Mouse (Mus musculus): ENCODE measurements around the gene Col4a2. TPM values are rescaled to one million over a fixed set of nuclear protein-coding genes. Genes with fewer than 3 reads are reported as not detected.

Gene Col4a2
- total RNA-seq (2014; rRNA removed) (57.0 and 95.7 TPM in 2 replicates), polyA plus RNA-seq (2015; fragmentation: Nextera tagmentation; extraction: Ambion mirVana) (23.1 and 26.6 TPM in 2 replicates)

- peak within 1 kb of the TSS; percentile 72 for H3K4me3 ChIP-seq (ENCODE audit: low read depth, low read length)
- peaks cover 10% of the 10 kb centered on the region for H3K4me1 ChIP-seq (ENCODE audit: insufficient read depth)
- no peaks in the 10 kb centered on the region for H3K36me3 ChIP-seq (ENCODE audit: insufficient read depth)
- H3K4me2 ChIP-seq (ENCODE audit: low read depth) = peak within 1 kb of the TSS; percentile 89
- H3K27me3 ChIP-seq (ENCODE audit: insufficient read depth, low read length) = peaks cover 6% of the 10 kb centered on the region
- WGBS = 2% methylated on average over 81 of the region's 87 CpGs
- peak; percentile 86 for DNase-seq
- H3K9ac ChIP-seq = peak within 1 kb of the TSS; percentile 77
- H3K9me3 ChIP-seq (ENCODE audit: low read length) = no peaks in the 10 kb centered on the region
- ATAC-seq = peak; percentile 91
- peak within 1 kb of the TSS; percentile 70 for H3K27ac ChIP-seq (ENCODE audit: low read depth, low read length)
- no peak for TF ChIP-seq CTCF (IDR thresholded peaks at IDR 0.05; ENCODE audit: low read depth)
Observed at GRCm38 (mm10) chr8:11312349-11313175, at the start of gene Col4a2, which contains the start of gene Col4a1. Gene Col4a2 (plus strand): TSS chr8:11312805. Gene Col4a1 (minus strand): TSS chr8:11312826.

- ATAC-seq = no peak
- no peak for TF ChIP-seq CTCF (IDR thresholded peaks at IDR 0.05; ENCODE audit: low read depth)
Observed at GRCm38 (mm10) chr8:11263848-11264247, 48.8 kb upstream of the Col4a2 start.

GRCm38 (mm10) chr8:11265971-11266370, 46.6 kb upstream of the Col4a2 start:
- Histone ChIP-seq H3K36me3 (ENCODE audit: insufficient read depth) (no peaks in the 10 kb centered on the region), H3K4me1 (ENCODE audit: insufficient read depth) (peaks cover 6% of the 10 kb centered on the region; the same call in 1 of the 2 replicates), H3K9me3 (ENCODE audit: low read length) (no peaks in the 10 kb centered on the region), H3K9ac (no peak overlapping the region), H3K27me3 (ENCODE audit: insufficient read depth, low read length) (no peaks in the 10 kb centered on the region), H3K4me2 (ENCODE audit: low read depth) (no peak overlapping the region), H3K27ac (ENCODE audit: low read depth, low read length) (no peak overlapping the region), H3K4me3 (ENCODE audit: low read depth, low read length) (no peak overlapping the region)
- WGBS = 77% methylated on average over 3 of the region's 3 CpGs
- TF ChIP-seq CTCF (IDR thresholded peaks at IDR 0.05; ENCODE audit: low read depth) = no peak
- no peak for ATAC-seq
- DNase-seq = no peak

More at GRCm38 (mm10) chr8:11263848-11264247, 48.8 kb upstream of the Col4a2 start:
- Histone ChIP-seq H3K27ac (ENCODE audit: low read depth, low read length) (no peak overlapping the region), H3K4me3 (ENCODE audit: low read depth, low read length) (no peak overlapping the region), H3K36me3 (ENCODE audit: insufficient read depth) (no peaks in the 10 kb centered on the region), H3K9me3 (ENCODE audit: low read length) (no peaks in the 10 kb centered on the region), H3K4me2 (ENCODE audit: low read depth) (no peak overlapping the region), H3K9ac (no peak overlapping the region), H3K4me1 (ENCODE audit: insufficient read depth) (peaks cover 2% of the 10 kb centered on the region; the same call in 1 of the 2 replicates), H3K27me3 (ENCODE audit: insufficient read depth, low read length) (no peaks in the 10 kb centered on the region)
- 88% methylated on average over 6 of the region's 6 CpGs for WGBS
- DNase-seq = no peak

- TF ChIP-seq CTCF (IDR thresholded peaks at IDR 0.05; ENCODE audit: low read depth) = no peak
- Histone ChIP-seq H3K4me3 (ENCODE audit: low read depth, low read length) (no peak overlapping the region), H3K27me3 (ENCODE audit: insufficient read depth, low read length) (no peaks in the 10 kb centered on the region), H3K4me2 (ENCODE audit: low read depth) (no peak overlapping the region), H3K27ac (ENCODE audit: low read depth, low read length) (no peak overlapping the region), H3K9me3 (ENCODE audit: low read length) (no peaks in the 10 kb centered on the region), H3K4me1 (ENCODE audit: insufficient read depth) (peaks cover 6% of the 10 kb centered on the region; the same call in 1 of the 2 replicates), H3K9ac (no peak overlapping the region), H3K36me3 (ENCODE audit: insufficient read depth) (no peaks in the 10 kb centered on the region)
- 90% methylated on average over 2 of the region's 2 CpGs for WGBS
- DNase-seq (no peak), ATAC-seq (no peak)
Observed at GRCm38 (mm10) chr8:11266471-11266870, 46.1 kb upstream of the Col4a2 start.

GRCm38 (mm10) chr8:11268753-11269152, 43.9 kb upstream of the Col4a2 start:
- Histone ChIP-seq H3K9ac (no peak overlapping the region), H3K4me1 (ENCODE audit: insufficient read depth) (peaks cover 6% of the 10 kb centered on the region; the same call in 1 of the 2 replicates), H3K27ac (ENCODE audit: low read depth, low read length) (0 out of 2 replicates have a peak overlapping the region, but pooled peaks have one; percentile 10), H3K4me3 (ENCODE audit: low read depth, low read length) (no peak overlapping the region), H3K27me3 (ENCODE audit: insufficient read depth, low read length) (no peaks in the 10 kb centered on the region), H3K4me2 (ENCODE audit: low read depth) (no peak overlapping the region), H3K36me3 (ENCODE audit: insufficient read depth) (no peaks in the 10 kb centered on the region), H3K9me3 (ENCODE audit: low read length) (no peaks in the 10 kb centered on the region)
- WGBS = 76% methylated on average over 6 of the region's 6 CpGs
- no peak for TF ChIP-seq CTCF (IDR thresholded peaks at IDR 0.05; ENCODE audit: low read depth)
- ATAC-seq = no peak
- DNase-seq = no peak

- WGBS = 82% methylated on average over 6 of the region's 6 CpGs
- no peaks in the 10 kb centered on the region for H3K9me3 ChIP-seq (ENCODE audit: low read length)
- no peak for TF ChIP-seq CTCF (IDR thresholded peaks at IDR 0.05; ENCODE audit: low read depth)
- ATAC-seq (no peak), DNase-seq (no peak)
- H3K9ac ChIP-seq = no peak overlapping the region
- H3K4me3 ChIP-seq (ENCODE audit: low read depth, low read length) = no peak overlapping the region
- no peaks in the 10 kb centered on the region for H3K36me3 ChIP-seq (ENCODE audit: insufficient read depth)
- H3K27ac ChIP-seq (ENCODE audit: low read depth, low read length) = no peak overlapping the region
- peaks cover 6% of the 10 kb centered on the region; the same call in 1 of the 2 replicates for H3K4me1 ChIP-seq (ENCODE audit: insufficient read depth)
- H3K4me2 ChIP-seq (ENCODE audit: low read depth) = no peak overlapping the region
- no peaks in the 10 kb centered on the region for H3K27me3 ChIP-seq (ENCODE audit: insufficient read depth, low read length)
Observed at GRCm38 (mm10) chr8:11270826-11271225, 41.8 kb upstream of the Col4a2 start.

- DNase-seq = no peak
- no peak overlapping the region for H3K4me2 ChIP-seq (ENCODE audit: low read depth)
- 88% methylated on average over 6 of the region's 6 CpGs for WGBS
- H3K36me3 ChIP-seq (ENCODE audit: insufficient read depth) = no peaks in the 10 kb centered on the region
- TF ChIP-seq CTCF (IDR thresholded peaks at IDR 0.05; ENCODE audit: low read depth) = no peak
- no peak overlapping the region for H3K9ac ChIP-seq
- H3K4me1 ChIP-seq (ENCODE audit: insufficient read depth) = peaks cover 6% of the 10 kb centered on the region; the same call in 1 of the 2 replicates
- no peak overlapping the region for H3K4me3 ChIP-seq (ENCODE audit: low read depth, low read length)
- H3K27me3 ChIP-seq (ENCODE audit: insufficient read depth, low read length) = no peaks in the 10 kb centered on the region
- H3K9me3 ChIP-seq (ENCODE audit: low read length) = no peaks in the 10 kb centered on the region
- no peak overlapping the region for H3K27ac ChIP-seq (ENCODE audit: low read depth, low read length)
- ATAC-seq = no peak
Observed at GRCm38 (mm10) chr8:11272205-11272604, 40.4 kb upstream of the Col4a2 start.

Data from forebrain, postnatal 0 days (tissue).